Mouse (Mus musculus) intestine, embryonic 14.5 days (tissue): ENCODE measurements around the gene Btbd1. TPM values are rescaled to one million over a fixed set of nuclear protein-coding genes. Genes with fewer than 3 reads are reported as not detected.

Experiments
- ATAC-seq: fragments of 200-750 bp; cut with Nextera tagmentation; replicated peaks from 2 replicates; pipeline ENCODE4 v1.8.0; 2017; ENCODE audit warnings: low read depth, moderate number of reproducible peaks, moderate TSS enrichment, moderate library complexity; ENCODE audit not compliant: low FRiP score, low TSS enrichment
- DNase-seq: peaks from one replicate; pipeline ENCODE4 v3.0.0-alpha.2; 2018; ENCODE audit warnings: low spot score
- H3K27ac ChIP-seq: fragments of 300-500 bp; sonication (generic); 2 replicates; pipeline ENCODE4 v1.5.1; 2014; ENCODE audit warnings: low read depth, mild to moderate bottlenecking, control low read depth
- H3K27me3 ChIP-seq: fragments of 300-500 bp; sonication (generic); replicated peaks from 2 replicates; pipeline ENCODE4 v1.6.1; 2014; ENCODE audit warnings: low read length, control low read depth; ENCODE audit not compliant: control insufficient read depth, insufficient read depth
- H3K36me3 ChIP-seq: fragments of 300-500 bp; sonication (generic); 2 replicates; pipeline ENCODE4 v1.6.1; 2014; ENCODE audit warnings: low read length, control low read depth; ENCODE audit not compliant: control insufficient read depth, insufficient read depth
- H3K4me1 ChIP-seq: fragments of 300-500 bp; sonication (generic); replicated peaks from 2 replicates; pipeline ENCODE4 v1.6.1; 2014; ENCODE audit warnings: low read length, control low read depth, mixed read lengths; ENCODE audit not compliant: control insufficient read depth, insufficient read depth
- H3K4me2 ChIP-seq: fragments of 300-500 bp; sonication (generic); 2 replicates; pipeline ENCODE4 v1.6.1; 2014; ENCODE audit warnings: low read length
- H3K4me3 ChIP-seq: fragments of 300-500 bp; sonication (generic); 2 replicates; pipeline ENCODE4 v1.5.1; 2014; ENCODE audit warnings: low read depth, low read length, control low read depth, mixed read lengths
- H3K9ac ChIP-seq: fragments of 300-500 bp; sonication (generic); 2 replicates; pipeline ENCODE4 v1.6.1; 2014; ENCODE audit warnings: mild to moderate bottlenecking, low read length
- H3K9me3 ChIP-seq: fragments of 300-500 bp; sonication (generic); 2 replicates; pipeline ENCODE4 v1.6.1; 2016; ENCODE audit warnings: low read length, control low read depth; ENCODE audit not compliant: control insufficient read depth
- WGBS: fragments of 180-500 bp; shearing (Covaris S2); extraction: QIAGEN DNeasy Blood & Tissue Kit; methylation state at CpG from one replicate; pipeline ENCODE4 v1.1.7; 2014; 5-methylcytosine and 5-hydroxymethylcytosine counted together
- polyA plus RNA-seq: library from polyadenylated mRNA; unstranded; fragments of >200 nt; fragmentation: Nextera tagmentation; extraction: Ambion mirVana; gene quantifications from 2 replicates; pipeline ENCODE4 v1.2.1, GENCODE M21; 2014

Gene Btbd1
- polyA plus RNA-seq, 1 experiment from 2014 or later, result 76.5 TPM

GRCm38 (mm10) chr7:81864552-81864951, 35.3 kb upstream of the Btbd1 start:
- ATAC-seq (no peak), DNase-seq (no peak)
- Histone ChIP-seq H3K9me3 (no peaks in the 10 kb centered on the region), H3K4me3 (no peak overlapping the region), H3K36me3 (no peaks in the 10 kb centered on the region), H3K27me3 (peaks cover 10% of the 10 kb centered on the region), H3K27ac (no peak overlapping the region), H3K9ac (no peak overlapping the region), H3K4me2 (no peak overlapping the region), H3K4me1 (peaks cover 3% of the 10 kb centered on the region; the same call in 1 of the 2 replicates)
- WGBS, result 90% methylated on average over 6 of the region's 6 CpGs

- Histone ChIP-seq H3K4me3 (no peak overlapping the region), H3K27me3 (peaks cover 23% of the 10 kb centered on the region), H3K9ac (no peak overlapping the region), H3K36me3 (no peaks in the 10 kb centered on the region), H3K27ac (no peak overlapping the region), H3K4me2 (no peak overlapping the region), H3K9me3 (no peaks in the 10 kb centered on the region), H3K4me1 (peaks cover 9% of the 10 kb centered on the region; the same call in 1 of the 2 replicates)
- ATAC-seq (no peak), DNase-seq (no peak)
- WGBS, result 65% methylated on average over 24 of the region's 24 CpGs
Measured at GRCm38 (mm10) chr7:81862587-81863583, 33.7 kb upstream of the Btbd1 start.

GRCm38 (mm10) chr7:81861921-81862320, 32.7 kb upstream of the Btbd1 start:
- 52% methylated on average over 4 of the region's 4 CpGs for WGBS
- no peak overlapping the region for H3K4me2 ChIP-seq
- no peak overlapping the region for H3K27ac ChIP-seq
- no peak overlapping the region for H3K9ac ChIP-seq
- no peaks in the 10 kb centered on the region for H3K36me3 ChIP-seq
- no peak for ATAC-seq
- H3K27me3 ChIP-seq, result peaks cover 26% of the 10 kb centered on the region
- peaks cover 9% of the 10 kb centered on the region; the same call in 1 of the 2 replicates for H3K4me1 ChIP-seq
- no peaks in the 10 kb centered on the region for H3K9me3 ChIP-seq
- no peak overlapping the region for H3K4me3 ChIP-seq
- no peak for DNase-seq

GRCm38 (mm10) chr7:81861461-81861860, 32.2 kb upstream of the Btbd1 start:
- DNase-seq, result no peak
- Histone ChIP-seq H3K4me2 (no peak overlapping the region), H3K9ac (no peak overlapping the region), H3K4me3 (no peak overlapping the region), H3K27ac (no peak overlapping the region), H3K4me1 (peaks cover 9% of the 10 kb centered on the region; the same call in 1 of the 2 replicates), H3K36me3 (no peaks in the 10 kb centered on the region), H3K27me3 (peaks cover 26% of the 10 kb centered on the region), H3K9me3 (no peaks in the 10 kb centered on the region)
- no peak for ATAC-seq
- WGBS, result 91% methylated on average over 2 of the region's 2 CpGs

- Histone ChIP-seq H3K4me2 (no peak overlapping the region), H3K4me3 (no peak overlapping the region), H3K4me1 (peaks cover 9% of the 10 kb centered on the region; the same call in 1 of the 2 replicates), H3K36me3 (no peaks in the 10 kb centered on the region), H3K27ac (no peak overlapping the region), H3K9me3 (no peaks in the 10 kb centered on the region), H3K27me3 (peaks cover 26% of the 10 kb centered on the region), H3K9ac (no peak overlapping the region)
- WGBS, result 77% methylated on average over 5 of the region's 5 CpGs
- DNase-seq (no peak), ATAC-seq (no peak)
Measured at GRCm38 (mm10) chr7:81860996-81861395, 31.8 kb upstream of the Btbd1 start.

GRCm38 (mm10) chr7:81860071-81860470, 30.8 kb upstream of the Btbd1 start:
- Histone ChIP-seq H3K4me2 (peak overlapping the region; percentile 97), H3K9ac (no peak overlapping the region), H3K4me3 (peak overlapping the region; percentile 67), H3K27ac (no peak overlapping the region; the same call in 1 of the 2 replicates), H3K36me3 (no peaks in the 10 kb centered on the region), H3K27me3 (peaks cover 26% of the 10 kb centered on the region), H3K4me1 (peaks cover 9% of the 10 kb centered on the region; the same call in 1 of the 2 replicates), H3K9me3 (no peaks in the 10 kb centered on the region)
- WGBS, result 55% methylated on average over 11 of the region's 11 CpGs
- no peak for DNase-seq
- peak; percentile 34; the same call in 1 of the 2 replicates for ATAC-seq

GRCm38 (mm10) chr7:81858968-81859721, 29.9 kb upstream of the Btbd1 start, which contains the start of gene Tm6sf1:
Tm6sf1 (plus strand) TSS chr7:81859001.
- peak; percentile 21; the same call in 1 of the 2 replicates for ATAC-seq
- Histone ChIP-seq H3K4me3 (peak within 1 kb of the TSS; percentile 67), H3K4me1 (peaks cover 9% of the 10 kb centered on the region; the same call in 1 of the 2 replicates), H3K27me3 (peaks cover 26% of the 10 kb centered on the region), H3K36me3 (no peaks in the 10 kb centered on the region), H3K9ac (peak within 1 kb of the TSS; percentile 59), H3K27ac (peak within 1 kb of the TSS; percentile 43; the same call in 1 of the 2 replicates), H3K9me3 (no peaks in the 10 kb centered on the region), H3K4me2 (peak within 1 kb of the TSS; percentile 97)
- DNase-seq, result peak; percentile 73
- under 1% methylated on average over 61 of the region's 64 CpGs for WGBS

GRCm38 (mm10) chr7:81858236-81858635, 29.0 kb upstream of the Btbd1 start:
- Histone ChIP-seq H3K9ac (no peak overlapping the region), H3K9me3 (no peaks in the 10 kb centered on the region), H3K4me3 (0 out of 2 replicates have a peak overlapping the region, but pooled peaks have one; percentile 67), H3K4me2 (peak overlapping the region; percentile 97; the same call in 1 of the 2 replicates), H3K27me3 (peaks cover 26% of the 10 kb centered on the region), H3K36me3 (no peaks in the 10 kb centered on the region), H3K27ac (no peak overlapping the region), H3K4me1 (peaks cover 9% of the 10 kb centered on the region; the same call in 1 of the 2 replicates)
- DNase-seq (no peak), ATAC-seq (no peak)
- 16% methylated on average over 9 of the region's 9 CpGs for WGBS
